Mouse (Mus musculus) natural killer cell, adult 2 months (primary cell): ENCODE results near the gene Cox6b2.

Experiments
- DNase-seq, 2 experiments: peaks; one replicate each; pipeline ENCODE4 v3.0.0; 2022; ENCODE audit warnings: low spot score in 2 of 2

Gene Cox6b2

DNA sequence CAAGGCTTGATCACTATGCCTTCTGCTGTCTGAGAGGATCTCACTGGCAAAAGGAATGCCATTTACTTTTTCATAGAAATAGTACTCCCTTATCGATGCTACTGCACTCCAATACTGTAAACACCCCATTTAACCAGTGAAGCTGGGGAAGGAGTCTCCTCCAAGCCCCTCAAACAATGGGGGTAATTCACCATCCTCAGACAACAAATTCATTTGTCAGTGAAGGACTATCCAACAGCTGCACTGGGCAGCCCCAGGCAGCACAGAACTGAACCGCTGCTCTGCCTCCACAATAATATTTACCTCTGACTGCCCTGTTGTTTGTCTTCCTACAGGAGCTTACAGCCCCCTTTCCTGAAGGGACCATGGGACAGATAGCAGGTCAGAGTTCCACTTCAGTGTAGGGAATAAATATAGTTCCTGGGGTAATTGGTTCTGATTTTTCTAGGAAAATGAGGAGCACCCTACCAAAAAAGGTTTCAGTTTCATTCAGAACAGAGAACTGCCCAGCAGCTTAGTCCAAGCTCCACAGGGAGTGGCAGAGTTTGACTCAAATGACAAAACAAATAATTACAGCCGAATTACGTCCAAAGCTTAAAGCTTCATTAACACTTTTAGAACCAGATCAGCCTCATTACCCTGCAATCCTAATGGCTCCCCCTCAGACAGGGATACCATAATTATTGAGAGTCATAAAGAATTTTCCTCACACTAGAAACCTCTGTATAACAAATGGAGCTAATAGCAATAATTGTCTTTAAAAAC is 12.2 kb upstream of the Cox6b2 start:
- no peak for DNase-seq

DNA sequence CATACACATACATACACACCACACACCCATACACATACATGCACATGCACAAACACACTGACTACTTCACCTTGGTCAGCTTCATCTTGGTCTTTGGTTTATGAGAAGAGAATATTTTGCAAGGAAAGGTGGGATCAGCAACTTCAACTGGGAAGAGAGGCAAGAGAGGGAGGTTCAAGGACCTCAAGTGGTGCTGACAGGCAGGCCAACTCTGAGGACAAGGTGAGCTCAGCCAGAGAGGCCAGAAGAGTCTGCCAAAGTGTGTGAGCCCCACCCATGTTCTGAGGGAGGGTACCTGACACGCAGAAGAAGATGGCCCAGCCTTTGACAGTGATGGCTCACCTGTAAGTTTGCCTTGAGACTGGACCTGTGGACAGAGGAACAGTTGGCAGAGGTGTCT is 6.8 kb upstream of the Cox6b2 start:
- DNase-seq: no peak

DNA sequence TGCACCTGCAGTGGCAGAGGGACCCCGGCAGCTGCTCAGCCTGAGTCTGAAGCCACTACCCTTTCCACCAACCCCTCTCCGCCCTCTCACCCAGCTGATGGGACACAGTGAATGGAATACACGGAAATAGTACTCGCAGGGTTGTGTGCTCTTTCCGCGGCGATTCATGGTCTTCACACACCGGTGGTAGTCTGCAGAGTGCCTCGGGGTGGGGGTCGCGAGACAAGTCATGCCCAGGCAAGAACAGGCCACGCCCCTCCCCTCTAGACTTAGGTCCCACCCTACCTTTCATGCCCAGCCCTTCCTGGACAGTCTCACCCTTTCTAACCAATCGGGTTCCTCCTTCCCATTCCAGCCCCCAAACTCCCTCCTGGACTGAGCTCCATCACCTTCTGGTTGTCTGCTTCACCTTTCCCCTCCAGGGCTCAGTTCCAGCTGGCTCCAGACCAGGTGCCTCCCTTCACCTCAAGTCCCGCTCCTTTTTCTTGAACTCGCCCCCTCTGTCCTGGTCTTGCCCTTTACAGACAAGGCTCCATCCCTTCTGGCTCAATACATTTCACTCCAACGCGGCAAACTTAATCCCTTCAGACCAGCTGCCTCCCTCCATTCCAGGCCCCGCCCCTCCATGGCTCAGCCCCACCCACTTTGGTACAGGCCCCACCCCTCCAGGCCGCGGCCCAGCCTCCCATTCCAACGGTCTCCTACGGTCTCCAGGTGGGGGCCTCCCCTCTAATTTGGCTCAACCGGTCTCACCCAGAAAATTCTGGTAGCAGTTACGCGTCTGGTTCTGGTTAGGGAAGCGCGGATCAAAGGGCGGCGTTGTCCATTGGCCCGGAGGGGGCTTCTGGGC is 698 bp downstream of the Cox6b2 start:
- DNase-seq: no peak

DNA sequence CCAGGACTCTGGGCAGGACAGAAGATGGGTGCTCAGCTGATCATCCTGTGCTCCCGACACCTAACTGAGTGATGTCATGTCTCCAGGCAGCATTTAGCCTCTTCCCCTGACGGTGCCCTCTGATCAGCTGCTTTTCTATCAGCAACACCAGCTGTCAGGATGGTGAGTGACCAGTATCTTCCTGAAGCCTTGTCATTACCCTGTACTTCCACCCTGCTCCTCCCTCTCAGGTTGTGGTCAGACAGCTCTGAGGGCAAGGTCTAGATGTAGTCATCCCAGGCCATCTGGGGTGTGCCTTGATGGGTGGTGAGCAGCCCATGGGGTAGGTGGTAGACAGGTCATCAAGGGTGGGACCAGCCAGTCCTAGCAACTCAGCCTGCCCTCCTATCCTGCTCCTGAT is 3.7 kb downstream of the Cox6b2 start:
- DNase-seq: no peak

DNA sequence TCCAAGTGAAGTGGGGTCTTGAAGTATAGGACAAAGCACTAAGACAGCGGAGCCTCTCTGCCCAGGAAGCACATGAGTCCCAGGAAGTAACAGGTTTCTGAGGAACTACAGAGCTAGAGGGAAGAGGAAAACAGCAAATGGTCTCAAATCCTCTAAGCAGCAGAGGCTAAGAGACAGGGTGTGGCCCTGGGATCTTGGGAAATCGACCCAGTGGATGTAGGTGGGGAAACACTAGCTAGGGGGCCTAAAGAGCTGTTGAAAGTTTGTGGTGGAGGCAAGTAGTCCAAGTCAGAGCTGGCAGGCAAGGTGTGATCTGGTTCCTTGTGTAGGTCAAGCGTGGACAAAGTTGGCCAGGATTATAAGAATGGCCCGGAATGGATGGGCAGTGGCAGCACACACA is 4.6 kb downstream of the Cox6b2 start:
- no peak for DNase-seq

DNA sequence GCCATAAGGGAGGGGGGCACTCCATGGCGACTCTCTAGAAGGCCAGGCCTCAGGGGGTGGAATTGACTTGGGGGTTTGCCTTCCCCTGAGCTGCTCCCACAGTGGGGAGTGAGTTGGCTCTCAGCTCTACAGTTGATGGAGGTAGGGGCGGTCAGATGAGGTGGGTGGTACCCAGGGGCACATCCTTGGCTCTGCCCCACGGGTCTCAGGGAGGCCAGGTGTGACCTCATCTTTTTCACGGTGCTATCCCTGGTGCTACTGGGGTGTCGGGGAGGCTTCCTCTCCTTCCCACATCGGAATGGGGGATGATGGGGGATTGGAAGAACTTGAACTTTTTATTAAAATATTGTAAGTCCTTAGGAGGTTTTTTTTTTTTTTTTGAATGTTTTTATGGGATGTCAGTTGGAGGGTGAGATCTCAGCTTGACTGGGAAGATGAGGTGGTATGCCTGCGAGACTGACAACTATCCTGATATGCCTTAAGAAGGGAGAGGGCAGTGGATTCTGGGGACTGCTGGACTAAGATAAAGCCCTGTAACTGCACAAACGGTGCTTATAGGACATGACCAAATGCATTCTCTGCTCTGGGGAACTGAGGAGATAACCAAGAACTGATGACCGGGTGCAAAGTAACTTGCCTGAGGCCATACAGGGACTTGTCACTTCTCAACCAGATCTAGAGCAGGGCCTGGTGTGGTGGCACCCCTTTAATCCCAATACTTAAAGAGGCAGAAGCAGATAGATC is 5.6 kb downstream of the Cox6b2 start:
- no peak for DNase-seq

DNA sequence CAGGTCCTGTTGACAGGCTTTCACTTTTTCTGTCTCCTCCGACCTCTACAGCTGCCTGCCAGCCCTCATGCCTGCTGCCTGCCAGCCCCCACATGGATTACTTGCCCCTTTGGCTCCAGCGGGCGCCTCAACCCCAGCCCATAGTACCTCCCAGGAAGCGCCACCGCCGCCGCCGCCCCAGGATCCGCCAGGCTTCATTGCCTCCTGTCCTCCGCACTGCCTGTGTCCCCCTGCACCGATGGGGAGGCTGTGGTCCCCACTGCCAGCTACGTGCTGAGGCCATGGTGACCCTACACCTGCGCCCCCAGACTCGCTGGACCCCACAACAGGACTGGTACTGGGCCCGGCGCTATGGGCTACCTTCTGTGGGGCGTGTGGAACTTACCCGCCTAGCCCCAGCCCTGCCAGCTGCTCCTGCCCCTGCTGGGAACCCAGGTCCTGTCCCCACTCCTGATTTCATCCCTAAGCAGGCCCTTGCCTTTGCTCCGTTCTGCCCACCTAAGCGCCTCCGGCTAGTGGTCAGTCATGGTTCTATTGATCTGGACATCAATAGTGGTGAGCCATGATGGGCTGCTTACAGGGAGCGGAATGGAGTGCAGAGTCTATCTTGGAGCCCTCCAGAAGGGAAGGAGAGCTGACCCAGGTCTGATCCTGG is 6.4 kb downstream of the Cox6b2 start:
- DNase-seq: no peak

DNA sequence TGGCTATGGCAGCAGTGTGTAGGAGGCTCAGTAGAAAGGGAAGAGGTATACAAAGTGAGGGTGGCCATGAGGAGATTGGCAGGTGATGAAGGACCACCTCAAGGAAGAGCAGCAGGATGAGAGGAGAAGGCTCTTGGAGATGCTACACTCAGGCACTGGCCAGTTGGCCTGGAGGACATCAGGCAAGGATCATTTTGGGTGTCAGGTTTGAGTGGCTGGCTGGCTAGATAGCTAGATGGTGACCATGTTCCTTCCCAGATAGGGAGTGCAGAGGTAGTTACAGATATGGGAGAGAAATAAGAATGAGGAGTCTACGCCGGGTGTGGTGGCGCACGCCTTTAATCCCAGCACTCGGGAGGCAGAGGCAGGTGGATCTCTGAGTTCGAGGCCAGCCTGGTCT is 8.0 kb downstream of the Cox6b2 start:
- DNase-seq: no peak

DNA sequence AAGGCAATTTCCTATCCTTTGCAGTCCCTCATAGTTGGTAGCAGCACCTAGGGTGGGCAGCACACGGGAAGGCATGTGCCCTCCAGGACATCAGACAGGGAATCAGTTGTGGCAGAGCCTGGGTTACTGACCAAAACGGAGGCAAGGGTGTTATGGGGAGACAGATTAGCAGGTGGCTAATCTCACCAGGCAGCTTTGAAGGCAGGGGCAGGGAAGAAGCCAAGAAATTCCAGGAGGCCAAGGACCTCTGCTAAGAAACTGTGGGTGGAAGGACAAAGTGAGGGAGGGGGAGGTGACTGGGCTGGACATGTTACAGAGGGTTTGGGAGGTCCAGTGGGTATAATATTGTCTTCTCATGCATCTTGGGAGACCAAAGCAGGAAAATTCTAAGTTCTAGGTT is 9.5 kb downstream of the Cox6b2 start:
- no peak for DNase-seq

DNA sequence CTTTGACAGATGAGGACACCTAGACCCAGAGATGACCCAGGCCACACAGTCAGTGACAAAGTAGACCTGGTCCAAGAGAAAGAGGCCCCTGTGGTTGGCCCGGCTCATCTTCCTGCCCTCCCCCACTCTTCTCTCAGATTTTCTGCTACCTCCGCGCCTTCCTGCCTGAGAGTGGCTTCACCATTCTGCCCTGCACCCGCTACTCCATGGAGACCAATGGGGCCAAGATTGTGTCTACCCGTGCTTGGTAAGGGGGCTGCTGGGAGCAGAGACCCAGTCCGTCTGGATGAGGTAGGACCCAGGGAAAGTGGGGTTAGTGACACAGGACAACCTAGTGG is 10.4 kb downstream of the Cox6b2 start:
- DNase-seq: no peak

DNA sequence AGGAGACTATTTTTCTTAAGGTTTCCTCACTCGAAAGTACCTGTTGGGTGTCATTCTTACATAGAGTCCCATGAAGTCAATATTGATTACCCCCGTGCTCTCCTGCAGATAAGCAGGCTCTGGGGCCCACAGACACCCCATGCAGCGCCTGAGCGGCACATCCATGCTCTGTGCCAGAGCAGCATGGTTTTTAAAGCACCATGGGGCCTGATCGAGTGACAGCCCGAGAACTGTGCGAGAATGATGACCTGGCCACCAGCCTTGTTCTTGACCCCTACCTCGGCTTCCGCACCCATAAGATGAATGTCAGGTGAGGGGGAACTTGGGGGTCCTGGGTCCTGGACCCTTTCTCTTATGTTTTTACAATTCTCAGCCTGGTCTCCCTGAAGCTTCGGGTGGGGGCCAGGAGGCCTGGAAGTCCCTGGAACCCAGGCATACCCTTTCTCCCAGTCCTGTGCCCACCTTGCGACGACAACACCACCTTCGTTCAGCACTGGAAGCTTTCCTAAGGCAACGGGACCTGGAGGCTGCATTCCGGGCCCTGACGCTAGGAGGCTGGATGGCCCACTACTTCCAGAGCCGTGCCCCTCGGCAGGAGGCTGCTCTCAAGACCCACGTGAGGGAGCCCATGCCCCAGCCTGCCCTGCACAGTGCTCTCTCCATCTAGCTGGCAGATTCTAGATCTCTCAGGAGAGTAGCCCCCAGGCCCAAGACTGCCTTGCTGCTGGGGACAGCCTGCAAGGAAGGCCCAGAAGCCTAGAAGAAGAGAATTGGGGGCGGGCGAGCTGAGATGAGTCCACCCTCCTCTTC is 11.0 kb downstream of the Cox6b2 start:
- DNase-seq: no peak

DNA sequence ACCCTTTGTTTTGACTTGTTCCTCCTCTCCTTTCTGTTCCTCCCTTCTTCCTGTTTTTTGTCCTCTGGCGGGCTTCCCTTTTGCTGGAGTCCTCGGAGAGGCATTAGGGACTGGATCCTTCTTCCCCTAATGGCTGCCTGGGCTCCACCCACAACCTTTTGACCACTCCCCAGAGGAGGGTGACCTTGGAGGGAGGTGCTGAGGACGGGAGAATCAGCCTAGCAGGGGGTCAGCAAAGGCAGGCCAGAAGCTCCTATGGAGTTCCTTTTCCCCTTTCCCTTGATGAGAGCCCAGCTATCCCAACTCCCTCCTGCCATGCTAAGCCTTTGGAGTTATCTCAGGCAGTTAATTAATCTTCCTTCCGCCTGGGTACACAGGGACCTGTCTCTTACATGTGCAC is 11.7 kb downstream of the Cox6b2 start:
- DNase-seq: no peak

DNA sequence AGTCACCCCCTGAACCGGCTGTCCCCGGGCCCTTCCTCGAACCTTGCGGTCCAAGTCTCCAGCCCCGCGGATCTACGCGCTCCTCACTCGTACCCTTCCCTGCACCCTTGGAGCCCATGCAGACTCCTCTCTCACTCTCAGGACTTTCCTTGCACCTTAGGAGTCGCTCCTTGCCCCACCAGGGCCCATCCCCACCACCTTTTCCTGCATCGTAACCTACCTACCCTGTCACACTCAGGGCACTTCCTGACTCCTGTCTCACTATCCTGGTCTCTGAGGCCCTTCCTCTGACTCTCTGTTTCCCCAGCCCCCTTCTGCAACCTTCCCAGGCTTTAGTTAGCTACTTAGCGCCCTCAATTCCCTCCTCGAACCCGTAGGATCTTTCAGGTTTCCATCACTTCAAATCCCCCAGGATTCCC is 12.6 kb downstream of the Cox6b2 start:
- no peak for DNase-seq

DNA sequence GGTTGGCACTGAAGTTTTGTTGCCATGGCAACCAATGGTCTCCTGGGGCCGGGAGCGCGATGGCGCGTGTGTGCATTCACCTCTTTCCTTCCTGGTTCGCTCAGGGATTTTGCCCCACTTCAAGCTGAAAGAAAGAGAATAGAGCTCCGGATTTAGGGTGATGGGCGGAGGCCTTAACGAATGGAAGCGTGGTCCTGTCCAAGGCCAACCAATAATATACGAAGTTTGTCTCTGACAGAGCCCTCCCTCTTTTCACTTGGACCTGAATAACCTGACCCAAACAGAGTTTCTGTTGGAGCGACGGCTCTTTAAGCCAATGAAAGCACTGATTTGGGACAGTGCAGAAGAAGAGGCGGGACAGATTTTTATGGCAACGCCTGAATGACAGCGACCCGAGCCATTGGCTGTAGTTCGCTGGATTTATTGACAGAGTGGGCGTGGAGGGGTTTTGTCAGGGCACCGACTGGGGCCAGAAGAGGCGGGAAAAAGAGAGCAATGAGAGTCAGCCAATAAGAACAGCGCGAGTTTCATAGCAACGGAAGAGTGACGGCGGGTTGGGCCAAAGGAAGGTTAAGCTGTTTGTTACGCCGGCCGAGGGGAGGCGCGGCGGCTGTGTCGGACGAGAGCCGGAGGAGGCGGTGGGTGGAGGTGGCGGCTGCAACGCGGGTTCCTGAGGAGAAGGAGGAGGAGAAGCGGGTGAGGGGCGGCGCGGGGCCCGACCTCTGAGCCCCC is 13.2 kb downstream of the Cox6b2 start, which contains the start of gene Kmt5c:
Kmt5c (plus strand) TSS at position 572 of the 732 bp plus-strand sequence.
- peak; percentile 98 for DNase-seq

DNA sequence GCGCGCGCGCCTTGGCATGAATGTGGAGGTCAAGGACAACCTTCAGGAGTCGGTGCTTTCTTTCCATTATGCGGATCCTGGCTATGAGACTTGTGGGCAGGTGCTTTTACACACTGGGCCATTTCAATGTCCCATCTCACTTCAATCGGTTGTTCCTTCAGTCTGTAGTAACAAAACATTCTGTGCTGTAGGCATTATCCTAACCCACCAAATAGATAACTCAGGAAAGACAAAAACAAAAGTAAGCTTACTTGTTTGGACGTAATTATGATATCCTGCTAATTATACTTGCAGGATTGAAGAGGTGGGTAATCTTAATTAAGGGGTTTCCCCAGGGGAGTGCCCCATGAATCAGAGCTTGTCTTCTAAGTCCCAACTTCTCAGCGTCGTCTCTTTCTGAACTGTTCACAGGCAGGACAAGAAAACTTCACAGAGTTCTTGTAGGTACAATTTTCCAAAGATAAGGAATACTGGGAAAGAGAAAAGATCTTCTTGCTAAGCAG is 13.8 kb downstream of the Cox6b2 start:
- DNase-seq: no peak

DNA sequence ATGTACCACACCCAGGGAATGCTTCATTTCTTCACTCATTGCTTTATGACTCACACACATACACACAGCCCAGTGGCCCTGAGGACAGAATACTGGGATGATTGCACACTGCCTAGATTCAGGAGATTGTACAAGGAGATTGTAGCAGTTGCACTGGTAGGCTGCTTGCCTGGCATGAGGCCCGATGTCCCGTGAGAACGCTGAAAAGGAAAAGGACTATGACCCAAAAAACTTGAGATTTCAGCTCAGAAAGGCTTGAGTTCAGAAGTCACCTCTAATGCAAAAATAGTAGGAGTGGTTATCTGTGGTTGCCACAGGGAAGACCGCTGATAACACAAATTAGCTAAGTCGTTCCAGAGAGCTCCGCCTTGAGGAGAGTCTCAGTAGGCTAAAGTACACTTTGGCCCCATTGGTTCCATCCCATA is 19.9 kb downstream of the Cox6b2 start:
- no peak for DNase-seq

DNA sequence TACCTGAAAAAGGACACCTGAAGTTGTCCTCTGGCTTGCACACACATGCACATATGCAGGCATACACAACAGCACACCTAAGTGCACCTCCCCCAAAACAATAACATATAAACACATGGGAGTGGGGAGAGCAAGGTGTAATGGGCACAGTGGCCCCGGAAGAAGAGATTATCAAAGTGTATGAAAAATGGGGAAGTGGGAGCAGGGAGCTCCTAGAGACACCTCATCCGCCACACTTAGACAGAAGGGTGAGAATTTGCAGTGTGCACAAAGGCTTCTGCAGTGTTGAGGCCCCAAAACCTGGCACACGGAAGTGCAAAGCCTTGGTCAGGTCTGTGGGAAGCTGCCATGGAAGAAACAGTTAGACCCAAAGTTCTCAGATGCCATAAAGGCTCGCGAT is 21.8 kb downstream of the Cox6b2 start:
- DNase-seq: no peak

DNA sequence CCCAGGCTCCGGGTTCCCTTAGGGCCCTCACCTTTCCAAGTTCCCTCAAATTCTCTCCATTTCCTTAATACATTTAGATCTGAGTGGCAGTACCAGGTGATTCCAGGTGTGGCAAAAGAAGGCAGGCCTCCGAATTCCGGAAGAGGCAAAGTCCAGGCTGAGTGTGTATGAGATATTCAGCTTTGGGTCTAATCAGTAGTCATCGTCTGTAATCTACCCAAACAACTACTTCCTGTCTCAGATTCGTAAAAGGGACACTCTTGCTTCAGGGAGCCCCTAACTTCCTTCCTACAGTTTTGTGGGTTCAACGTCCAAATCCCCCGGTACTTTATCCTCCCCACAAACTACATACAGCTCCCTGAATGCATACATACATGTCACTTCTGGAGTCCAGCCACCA is 27.7 kb downstream of the Cox6b2 start, which contains the start of gene Tmem150b:
Tmem150b (minus strand) TSS at position 81 of the 400 bp plus-strand sequence.
- no peak for DNase-seq

DNA sequence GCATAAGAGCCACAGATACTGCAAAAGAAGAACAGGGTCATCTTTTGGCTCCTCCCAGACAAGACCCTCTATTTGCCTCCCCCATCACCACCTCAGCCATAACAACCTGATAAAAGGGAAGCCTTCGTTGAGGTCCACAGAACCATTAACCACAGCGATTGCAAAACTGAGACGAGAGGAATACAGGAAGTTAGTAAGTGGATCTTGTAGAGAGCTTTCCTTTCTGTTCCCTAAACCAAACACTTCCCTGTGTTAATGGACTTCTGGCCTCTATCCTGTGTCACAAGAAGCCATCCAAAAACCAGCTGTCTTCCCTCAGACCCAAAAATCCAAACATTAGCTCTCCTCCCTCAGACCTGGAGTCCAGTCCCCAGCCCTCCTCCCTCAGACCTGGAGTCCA is 28.5 kb downstream of the Cox6b2 start:
- no peak for DNase-seq

DNA sequence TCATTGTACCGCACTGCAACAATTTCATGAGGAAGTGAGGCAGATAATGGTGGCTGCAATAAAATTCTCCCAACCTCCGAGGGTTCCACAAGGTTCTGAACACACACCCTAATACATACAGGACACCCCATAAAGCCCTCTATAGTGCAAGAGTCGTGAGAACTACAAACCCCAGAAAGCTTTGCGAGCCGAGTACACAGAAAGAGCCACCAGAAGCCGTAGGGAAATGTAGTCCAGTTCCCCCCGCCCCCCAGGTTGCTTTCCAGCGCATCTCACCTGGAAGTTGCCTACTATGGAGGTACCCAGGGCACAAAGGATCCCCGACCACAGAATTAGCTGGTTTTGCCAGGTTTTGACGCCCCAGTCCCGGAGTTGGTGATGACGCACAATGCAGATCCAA is 29.4 kb downstream of the Cox6b2 start:
- peak in 1 of 2 experiments; percentile 12 for DNase-seq
